Comparison of ENCODE assay signal across 16 mouse cellular contexts in the genomic region with DNA sequence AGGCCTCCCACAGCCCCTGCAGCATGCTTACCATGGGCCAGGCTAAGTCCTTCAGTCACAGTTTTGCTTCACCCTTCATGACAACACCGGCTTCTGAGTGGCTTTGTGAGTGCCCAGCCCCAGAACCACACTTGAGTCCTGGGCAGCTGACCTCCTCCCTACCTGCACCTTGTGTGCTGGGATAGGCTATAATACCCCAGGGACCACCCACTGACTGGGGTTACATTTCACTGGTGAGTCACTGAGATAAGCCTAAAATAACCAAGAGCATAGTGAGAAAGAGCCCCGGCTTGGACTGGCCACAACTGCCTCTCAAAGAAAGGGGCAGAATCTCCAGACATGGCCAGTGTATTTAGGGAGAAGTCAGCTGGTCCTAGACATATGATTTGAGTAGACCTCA. TPM values are rescaled to one million over a fixed set of nuclear protein-coding genes. Genes with fewer than 3 reads are reported as not detected.
DNase-seq lines count a peak whose midpoint lies in the region; ATAC-seq and TF ChIP-seq lines count a peak whose summit lies in the region.
"Had no signal": no experiment of that assay in that cellular context is flagged by ENCODE, and none has a peak within 500 bp of the region (broad histone marks: within the 10 kb centered on the region; RNA-seq: fewer than 3 reads in every experiment).

No protein-coding gene starts in this region.

- no peak for DNase-seq in heart, postnatal 25 days (ENCODE audit: low spot score)
- DNase-seq in 416B (ENCODE audit: low read depth) (peak; percentile 25), adipocyte (ENCODE audit: low spot score) (peak; percentile 35)
- peak; percentile 32 for DNase-seq in heart, postnatal 0 days (ENCODE audit: low spot score)
- DNase-seq in hindbrain, embryonic 10.5 days (ENCODE audit: low spot score), result no peak
- no peak for DNase-seq in cerebellum, adult 9-10 months
- DNase-seq: cerebellum, adult 18-20 months; lung, embryonic 14.5 days; thymus, adult 18-20 months had no signal

- 11% methylated on average over 2 of the region's 2 CpGs for WGBS in heart, embryonic 14.5 days
- WGBS in heart, postnatal 0 days, result 20% methylated on average over 2 of the region's 2 CpGs
- 63% methylated on average over 2 of the region's 2 CpGs for WGBS in hindbrain, embryonic 10.5 days

- TF ChIP-seq EP300 in heart, postnatal 0 days (IDR thresholded peaks at IDR 0.05; ENCODE audit: low read depth), result no peak

- intact Hi-C loops in heart, postnatal 25 days (cut with DNase I), result no loop called here

- H3K9ac ChIP-seq in heart, embryonic 14.5 days (ENCODE audit: low read length), result no peak overlapping the region
- H3K9ac ChIP-seq in heart, postnatal 0 days (replicated peaks; ENCODE audit: low read depth, low read length), result no peak overlapping the region
- H3K9ac ChIP-seq: limb, embryonic 13.5 days; lung, embryonic 14.5 days had no signal

- no peak for TF ChIP-seq CTCF in heart, postnatal 0 days (IDR thresholded peaks at IDR 0.05; ENCODE audit: low read depth)

- H3K4me1 ChIP-seq in heart, embryonic 14.5 days (ENCODE audit: control insufficient read depth in 2 of 2, insufficient read depth in 2 of 2, low read length in 2 of 2), result peaks cover 26 to 31% of the 10 kb centered on the region in 2 experiments
- peaks cover 14% of the 10 kb centered on the region; the same call in 1 of the 2 replicates for H3K4me1 ChIP-seq in heart, postnatal 0 days (ENCODE audit: control insufficient read depth, insufficient read depth)
- H3K4me1 ChIP-seq in hindbrain, embryonic 10.5 days (replicated peaks), result peaks cover 15% of the 10 kb centered on the region

- no peaks in the 10 kb centered on the region for H3K36me3 ChIP-seq in heart, embryonic 14.5 days (ENCODE audit: control insufficient read depth, insufficient read depth, low read length)
- H3K36me3 ChIP-seq in heart, postnatal 0 days (replicated peaks; ENCODE audit: control insufficient read depth, insufficient read depth, low read length), result no peaks in the 10 kb centered on the region
- no peaks in the 10 kb centered on the region for H3K36me3 ChIP-seq in hindbrain, embryonic 10.5 days
- H3K36me3 ChIP-seq: limb, embryonic 13.5 days had no signal

- H3K4me2 ChIP-seq in heart, embryonic 14.5 days (ENCODE audit: low read length), result peak overlapping the region; percentile 24
- no peak overlapping the region for H3K4me2 ChIP-seq in heart, postnatal 0 days (ENCODE audit: low read depth, low read length)
- H3K4me2 ChIP-seq: limb, embryonic 13.5 days; lung, embryonic 14.5 days had no signal

- no peaks in the 10 kb centered on the region for H3K27me3 ChIP-seq in heart, embryonic 14.5 days (ENCODE audit: control insufficient read depth, insufficient read depth, low read length)
- H3K27me3 ChIP-seq in heart, postnatal 0 days (ENCODE audit: control insufficient read depth, insufficient read depth, low read length), result no peaks in the 10 kb centered on the region
- H3K27me3 ChIP-seq in hindbrain, embryonic 10.5 days (ENCODE audit: insufficient read depth, poor library complexity, severe bottlenecking), result no peaks in the 10 kb centered on the region
- H3K27me3 ChIP-seq: limb, embryonic 13.5 days had no signal

- peak overlapping the region in 1 of 2 experiments; percentile 39; a peak in 1 of 4 replicates for H3K27ac ChIP-seq in heart, embryonic 14.5 days (replicated peaks in 1 of 2; ENCODE audit: control insufficient read depth in 1 of 2, insufficient read depth in 1 of 2, low read depth in 2 of 2, low read length in 2 of 2)
- H3K27ac ChIP-seq in heart, postnatal 0 days (ENCODE audit: low read depth), result no peak overlapping the region
- H3K27ac ChIP-seq in hindbrain, embryonic 10.5 days, result no peak overlapping the region
- H3K27ac ChIP-seq: left cerebral cortex, adult 2 months; limb, embryonic 13.5 days had no signal

- H3K9me3 ChIP-seq in heart, embryonic 14.5 days (ENCODE audit: control insufficient read depth, low read length), result no peaks in the 10 kb centered on the region
- H3K9me3 ChIP-seq in heart, postnatal 0 days (replicated peaks; ENCODE audit: control insufficient read depth, low read length), result no peaks in the 10 kb centered on the region
- no peaks in the 10 kb centered on the region for H3K9me3 ChIP-seq in hindbrain, embryonic 10.5 days
- H3K9me3 ChIP-seq: limb, embryonic 13.5 days had no signal

- peak; percentile 63 for ATAC-seq in heart, embryonic 14.5 days (ENCODE audit: insufficient number of reproducible peaks, insufficient read depth, low FRiP score, low read depth)
- ATAC-seq in heart, postnatal 0 days (ENCODE audit: insufficient read depth, low read depth), result peak; percentile 84
- no peak for ATAC-seq in inflammation-experienced regulatory T-cells, adult 6 months
- ATAC-seq: intestine, postnatal 0 days had no signal

- no peak overlapping the region for H3K4me3 ChIP-seq in heart, embryonic 14.5 days (ENCODE audit: control insufficient read depth in 1 of 2, insufficient read depth in 1 of 2, low read depth in 1 of 2, low read length in 2 of 2)
- H3K4me3 ChIP-seq in heart, postnatal 0 days (ENCODE audit: low read depth, low read length), result no peak overlapping the region
- H3K4me3 ChIP-seq in hindbrain, embryonic 10.5 days, result no peak overlapping the region
- H3K4me3 ChIP-seq: left cerebral cortex, adult 2 months; limb, embryonic 13.5 days had no signal

RNA-seq across cellular contexts. Expression of a gene that starts 32.9 kb away (rescaled TPM):
- polyA plus RNA-seq in heart, embryonic 14.5 days (2014; fragmentation: Nextera tagmentation; extraction: Ambion mirVana), result 0.04 and 0.09 TPM in 2 replicates
- total RNA-seq in heart, postnatal 25 days (2021), result 1 to 10 TPM in 1 of 2 experiments, under 1 TPM in 1; 0.99 to 1.3 TPM
- total RNA-seq in heart, postnatal 0 days (2014; rRNA removed; ENCODE audit: low replicate concordance), result not detected in 2 replicates
- polyA plus RNA-seq in heart, postnatal 0 days (2015; fragmentation: Nextera tagmentation; extraction: Ambion mirVana), result 0.03 and 0.04 TPM in 2 replicates
- polyA plus RNA-seq in hindbrain, embryonic 10.5 days (2016; fragmentation: Nextera tagmentation; extraction: Ambion mirVana), result not detected in 2 replicates
- 10 to 100 TPM; 17.4 to 19.8 (median 17.8) TPM for polyA plus RNA-seq in inflammation-experienced regulatory T-cells, adult 6 months (2017; shearing (Covaris generic))
- polyA plus RNA-seq: embryonic facial prominence, embryonic 11.5 days; neural tube, embryonic 14.5 days had no signal

Comparison
In these comparisons a context has a peak if more than half of its experiments do, and no peak if none do; other contexts are left out.
1. DNase-seq: peak in 416B (single experiment), adipocyte (single experiment) and heart, postnatal 0 days (single experiment); none in heart, postnatal 25 days (single experiment), hindbrain, embryonic 10.5 days (single experiment) and cerebellum, adult 9-10 months (single experiment).
2. RNA of a gene that starts 32.9 kb away (polyA plus RNA-seq): 17.4 to 19.8 TPM in inflammation-experienced regulatory T-cells, adult 6 months; 0.04 to 0.09 TPM in heart, embryonic 14.5 days, 0.03 to 0.04 TPM in heart, postnatal 0 days and not detected in hindbrain, embryonic 10.5 days; every median in the first group is over 10 times any median in the second.